Mouse (Mus musculus): ENCODE data around the gene Sgf29. TPM values are rescaled to one million over a fixed set of nuclear protein-coding genes. Genes with fewer than 3 reads are reported as not detected.

Gene Sgf29
- total RNA-seq, 2 experiments from 2014 or later, result 29.3 to 33.2 TPM

DNA sequence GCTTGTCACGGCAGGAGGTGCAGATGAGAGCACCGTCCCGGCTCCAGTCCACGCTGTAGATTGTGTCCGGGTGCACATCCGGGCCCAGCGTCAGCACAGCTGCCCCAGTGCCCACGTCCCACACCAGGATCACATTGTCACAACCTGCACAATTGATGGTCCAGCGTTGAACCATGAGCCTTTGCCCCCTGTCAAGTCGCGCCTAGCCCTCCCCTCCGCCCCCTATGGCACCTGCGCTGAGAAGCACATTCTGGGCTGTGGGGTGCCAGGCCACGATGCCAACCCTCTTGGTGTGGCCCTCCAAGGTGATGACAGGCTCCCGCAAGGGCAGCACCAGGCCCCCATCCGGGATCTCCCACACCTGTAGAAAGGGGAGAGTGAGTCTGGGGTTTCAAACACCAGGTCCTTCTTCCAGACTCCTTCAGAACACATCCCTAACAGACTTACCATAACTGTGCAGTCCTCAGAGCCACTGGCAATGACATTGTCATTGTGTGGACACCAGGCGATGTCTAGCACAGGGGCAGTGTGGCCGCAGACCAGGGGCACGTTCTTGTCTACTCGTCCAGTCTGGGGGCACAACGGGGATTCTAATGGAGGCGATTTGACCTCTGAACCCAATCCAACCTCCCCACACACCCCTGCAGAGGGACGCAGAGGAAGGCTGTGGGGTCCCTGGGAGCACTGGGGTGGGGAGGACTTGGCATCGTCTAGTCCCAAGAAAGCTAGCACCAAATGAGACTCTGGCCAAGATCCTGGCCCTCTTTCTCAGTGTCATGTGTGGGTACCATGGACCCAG is 52.6 kb downstream of the Sgf29 start:
- intact Hi-C loops (cut with DNase I), result no loop called here

DNA sequence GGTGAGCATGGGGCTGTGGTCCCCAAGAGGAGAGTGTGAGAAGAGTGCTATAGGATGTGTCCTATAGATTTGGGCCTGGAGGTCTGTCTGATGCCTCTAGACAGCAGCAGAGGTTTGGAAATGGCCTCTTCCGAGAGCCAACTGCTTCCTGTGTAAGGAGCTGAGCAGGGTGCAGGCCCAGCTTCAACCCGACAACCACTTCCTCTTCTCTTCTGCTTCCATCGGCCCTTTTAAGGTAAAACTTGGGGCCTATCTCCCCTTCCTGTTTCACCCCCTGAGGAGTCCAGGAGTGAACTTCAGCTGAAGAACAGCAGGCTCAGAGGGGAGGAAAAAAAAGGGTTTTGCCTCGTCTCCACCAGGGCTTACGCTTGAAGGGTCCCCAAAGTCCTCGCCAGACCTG is 53.2 kb downstream of the Sgf29 start:
- intact Hi-C loops (cut with DNase I), result no loop called here

More for the DNA sequence above, 52.6 kb downstream of the Sgf29 start:
- no peak for DNase-seq

DNA sequence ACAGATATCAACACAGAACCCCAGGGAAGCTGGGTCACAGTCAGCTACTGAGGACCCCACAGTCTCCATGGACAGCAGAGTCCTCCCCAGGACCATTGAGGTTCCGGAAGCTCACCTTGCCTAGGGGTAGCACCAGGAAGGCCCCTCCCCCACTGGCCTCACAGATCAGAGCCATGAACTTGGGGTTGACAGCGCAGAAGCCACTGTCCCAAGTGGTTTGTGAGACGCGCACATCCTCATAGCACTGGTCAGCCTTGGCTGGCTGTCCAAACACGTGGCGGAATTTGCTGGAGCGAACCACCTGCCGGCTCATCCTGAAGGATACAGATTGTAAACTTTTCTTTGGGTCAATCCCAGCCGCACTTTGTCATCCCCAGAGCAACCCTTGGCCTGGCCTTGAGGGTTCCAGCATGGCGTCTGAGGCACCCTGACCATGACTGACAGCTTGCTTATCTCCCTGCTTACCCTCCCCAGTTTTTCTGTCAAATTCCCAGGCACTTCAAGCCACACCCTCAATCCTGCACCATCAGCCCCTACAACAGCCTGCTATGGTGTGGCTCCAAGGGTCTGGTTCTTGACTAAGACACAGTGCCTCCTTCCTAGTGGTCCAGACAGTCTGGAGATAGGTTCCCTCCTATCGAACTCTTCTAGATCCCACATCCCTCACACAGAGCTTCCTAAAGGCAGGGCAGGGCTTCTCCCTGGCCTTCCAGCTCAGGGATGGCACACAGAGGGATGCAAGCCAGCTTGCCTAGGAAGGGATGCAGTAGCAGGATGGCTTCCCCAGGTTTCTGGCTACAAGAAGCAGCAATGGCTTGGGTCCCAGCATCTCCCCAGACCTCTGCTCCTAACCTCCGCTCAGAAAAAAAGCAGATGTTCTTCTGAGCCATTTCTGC is 54.0 kb downstream of the Sgf29 start:
- intact Hi-C loops (cut with DNase I), result no loop called here
- DNase-seq, result no peak

More for the DNA sequence above, 53.2 kb downstream of the Sgf29 start:
- no peak for DNase-seq

DNA sequence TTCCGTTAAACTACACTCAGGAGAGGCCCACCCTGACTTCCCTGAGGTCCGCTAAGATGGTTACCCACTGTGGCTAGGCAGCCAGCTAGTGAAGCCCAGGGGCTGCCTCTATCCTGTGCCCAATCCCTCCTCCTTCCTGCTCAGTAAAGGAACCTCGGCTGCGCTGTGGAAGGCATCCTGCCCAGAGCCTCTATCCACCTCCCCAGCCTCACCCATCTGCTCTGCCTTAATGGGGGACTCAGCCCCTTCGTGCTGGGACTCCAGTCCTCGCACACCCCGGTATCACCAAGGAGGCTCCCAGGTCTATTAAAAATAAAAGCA is 54.6 kb downstream of the Sgf29 start:
- no peak for DNase-seq
- intact Hi-C loops (cut with DNase I), result no loop called here

DNA sequence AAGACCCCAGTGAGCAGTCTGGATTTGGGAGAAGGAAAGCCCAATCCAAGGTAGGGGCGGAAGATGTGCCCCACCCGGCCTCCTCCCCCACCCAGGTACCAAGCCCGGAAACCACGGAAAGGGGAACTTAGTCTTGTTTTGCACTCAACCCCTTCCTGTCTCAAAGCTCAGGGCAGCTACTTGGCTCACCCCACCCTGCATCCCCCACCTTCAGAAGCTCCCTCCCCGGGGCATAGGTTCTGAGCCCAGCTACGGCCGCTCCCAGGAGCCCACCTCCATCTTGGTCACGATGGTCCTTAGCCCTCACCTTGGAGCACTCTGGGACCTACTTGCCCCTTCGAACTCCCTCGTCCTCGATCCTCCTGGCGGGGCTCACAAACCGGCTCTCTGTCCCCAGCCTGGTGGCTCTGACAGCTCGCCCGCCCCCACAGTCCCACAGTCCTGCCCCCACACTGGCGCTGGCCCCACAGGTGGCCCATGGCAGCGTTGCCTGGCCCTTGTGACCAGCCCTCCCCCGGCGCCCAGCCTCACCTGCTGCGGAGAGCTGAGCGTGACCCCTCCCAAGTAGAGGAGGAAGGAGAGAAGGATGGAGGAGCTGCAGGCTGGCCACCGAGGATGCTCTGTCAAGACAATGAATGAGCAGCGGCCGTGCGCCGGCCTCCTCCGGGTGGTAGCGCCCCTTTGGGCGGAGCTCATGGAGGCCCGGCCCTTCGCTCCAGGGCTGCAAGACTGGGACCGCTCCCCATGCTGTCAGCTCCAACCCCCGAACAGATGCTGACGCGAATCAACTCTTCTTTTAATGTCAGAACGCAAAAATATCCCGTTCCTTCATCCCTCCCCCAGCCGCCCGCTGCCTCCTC is 55.2 kb downstream of the Sgf29 start:
- peak; percentile 58 to 65 for DNase-seq
- intact Hi-C loops (cut with DNase I), result no loop called here

DNA sequence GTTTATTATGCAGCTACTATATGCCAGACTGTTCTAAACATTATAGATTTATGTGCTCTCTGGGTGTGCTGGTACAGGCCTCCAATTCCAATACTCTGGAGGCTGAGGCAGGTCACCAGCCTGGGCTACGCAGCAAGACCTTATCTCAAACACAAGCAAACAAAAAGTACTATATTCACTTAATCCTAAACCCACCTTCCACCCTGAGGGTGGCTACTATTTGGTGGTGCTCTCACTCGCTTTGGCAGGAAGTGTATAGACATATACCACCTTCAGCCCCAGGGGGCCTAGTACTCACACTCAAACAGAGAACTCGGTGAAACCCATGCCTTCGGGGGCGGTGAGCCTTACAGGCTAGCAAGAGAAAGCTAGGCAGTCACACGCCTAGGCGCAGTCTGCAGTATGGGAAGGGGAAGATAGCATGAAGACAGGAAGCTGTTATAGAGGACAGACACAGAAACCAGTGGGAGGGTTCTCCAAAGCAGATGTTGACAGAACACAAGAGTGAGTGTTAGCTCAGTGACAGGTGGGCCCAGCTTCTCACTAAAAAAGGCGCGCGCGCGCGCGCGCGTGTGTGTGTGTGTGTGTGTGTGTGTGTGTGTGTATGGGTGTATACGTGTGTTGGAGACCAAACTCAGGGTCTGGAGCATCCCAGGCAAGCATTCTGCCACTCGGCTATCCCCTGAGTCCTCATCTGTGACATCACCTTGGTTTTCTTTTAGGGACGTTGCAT is 58.5 kb downstream of the Sgf29 start, which contains the start of gene Coro1a:
Gene Coro1a, minus strand, starts transcription at position 346 of the 733 bp plus-strand sequence.
- intact Hi-C loops (cut with DNase I), result no loop called here
- DNase-seq, result no peak

DNA sequence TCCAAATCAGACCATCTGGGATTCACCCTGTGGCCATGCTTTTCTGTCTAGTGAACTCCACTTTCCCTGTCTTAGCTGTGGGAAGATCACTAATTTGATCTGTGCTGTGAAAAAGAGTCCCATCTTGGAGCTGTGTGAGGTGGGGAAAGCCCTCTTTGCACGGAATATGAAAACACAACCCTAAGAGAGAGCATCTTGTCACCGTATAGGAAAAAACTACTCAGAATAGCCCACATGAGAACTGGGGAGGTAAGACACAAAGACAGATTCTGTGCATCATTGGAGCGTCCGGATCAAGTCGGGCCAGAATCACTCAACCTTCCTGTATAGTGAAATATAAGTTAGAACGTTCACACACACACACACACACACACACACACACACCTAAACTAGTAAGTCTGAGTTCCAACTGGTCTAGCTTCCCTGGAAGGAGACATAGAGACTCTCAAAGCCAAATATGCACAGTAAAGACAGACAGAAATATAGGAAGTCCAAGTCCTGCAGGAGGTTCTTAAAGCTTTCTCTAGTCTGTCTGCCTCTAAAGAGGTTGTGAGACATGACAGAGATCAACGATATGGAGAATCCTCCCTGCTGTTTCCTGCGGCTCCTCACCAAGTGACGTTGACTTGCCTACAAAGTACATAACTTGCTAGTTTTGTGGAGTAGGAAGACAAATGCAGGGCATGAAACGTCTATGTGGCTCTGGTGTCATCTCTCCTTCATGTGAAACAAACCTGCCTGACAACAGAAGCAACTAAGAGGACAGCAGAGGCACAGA is 59.3 kb downstream of the Sgf29 start:
- no peak for DNase-seq
- intact Hi-C loops (cut with DNase I), result no loop called here

DNA sequence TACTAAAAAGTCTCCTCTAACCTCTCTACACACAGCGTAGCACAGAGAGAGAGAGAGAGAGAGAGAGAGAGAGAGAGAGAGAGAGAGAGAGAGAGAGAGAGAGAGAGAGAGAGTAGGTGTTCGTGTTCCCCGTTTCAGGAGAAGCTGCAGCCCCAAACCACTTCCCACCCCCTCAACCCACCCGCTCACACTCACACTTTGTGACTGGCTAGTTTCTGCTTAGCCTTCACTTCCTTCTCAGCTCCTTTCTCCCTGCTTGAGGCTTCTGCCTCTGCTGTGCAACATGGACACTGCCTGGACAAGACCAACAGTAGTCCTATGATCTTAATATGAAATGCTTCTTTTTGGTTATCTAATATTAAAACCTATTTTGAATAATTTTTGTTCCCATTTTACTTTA is 61.2 kb downstream of the Sgf29 start:
- intact Hi-C loops (cut with DNase I), result no loop called here
- DNase-seq, result no peak

DNA sequence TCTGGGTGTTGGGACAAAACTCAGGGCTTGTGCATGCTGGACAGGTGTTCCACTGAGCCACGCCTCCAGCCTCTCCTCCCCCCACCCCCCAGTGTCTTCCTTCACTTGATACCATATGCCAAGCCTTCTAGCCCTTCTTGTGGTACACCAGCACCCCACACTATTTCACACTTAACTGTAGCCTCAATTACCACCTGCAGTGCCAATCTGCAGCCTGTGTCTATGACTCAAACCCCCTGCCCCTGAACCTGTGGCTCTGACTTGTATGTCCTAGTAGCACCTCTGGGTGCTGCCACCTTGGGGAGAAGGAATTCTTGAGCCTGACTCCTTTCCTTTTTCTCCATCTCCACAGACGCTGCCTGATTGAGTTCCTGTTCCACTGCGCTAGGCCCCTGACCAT is 62.8 kb downstream of the Sgf29 start:
- intact Hi-C loops (cut with DNase I), result no loop called here
- DNase-seq, result no peak

DNA sequence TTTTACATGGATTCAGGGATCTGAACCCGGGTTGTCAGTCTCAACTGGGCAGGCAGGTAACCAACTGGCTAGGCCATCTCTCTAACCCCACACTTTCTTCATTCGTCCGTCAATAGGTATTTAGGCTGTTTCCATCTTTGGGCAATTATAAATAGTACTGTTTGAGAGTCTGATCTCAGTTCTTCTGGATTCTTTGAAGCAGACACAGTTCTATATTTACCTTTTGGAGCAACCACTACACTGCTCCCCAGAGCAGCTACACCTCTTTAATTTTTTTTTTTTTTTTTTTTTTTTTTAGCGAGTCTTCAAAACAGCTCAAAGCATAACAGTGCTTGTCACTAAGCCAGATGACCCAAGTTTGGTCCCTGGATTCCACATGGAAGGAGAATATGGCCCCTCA is 66.6 kb downstream of the Sgf29 start:
- DNase-seq, result no peak
- intact Hi-C loops (cut with DNase I), result no loop called here

DNA sequence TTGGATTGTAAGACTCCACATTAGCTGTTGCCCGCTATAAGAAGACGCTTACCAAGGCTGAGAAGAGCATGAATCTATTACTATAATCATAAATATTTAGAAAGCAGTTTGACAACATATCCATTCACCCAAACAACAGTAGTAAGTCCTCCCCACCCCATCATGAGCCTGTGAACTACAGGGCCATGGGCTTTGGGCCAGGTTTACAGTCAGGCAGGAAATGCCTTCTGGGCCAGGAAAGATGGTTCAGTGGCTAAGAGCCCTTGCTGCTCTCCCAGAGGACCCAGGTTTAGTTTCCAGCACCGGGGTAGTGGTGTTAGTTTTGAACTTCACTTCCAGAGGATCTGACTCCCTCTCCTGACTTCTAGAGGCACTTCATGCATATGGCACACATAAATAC is 68.5 kb downstream of the Sgf29 start:
- DNase-seq, result no peak
- intact Hi-C loops (cut with DNase I), result no loop called here

DNA sequence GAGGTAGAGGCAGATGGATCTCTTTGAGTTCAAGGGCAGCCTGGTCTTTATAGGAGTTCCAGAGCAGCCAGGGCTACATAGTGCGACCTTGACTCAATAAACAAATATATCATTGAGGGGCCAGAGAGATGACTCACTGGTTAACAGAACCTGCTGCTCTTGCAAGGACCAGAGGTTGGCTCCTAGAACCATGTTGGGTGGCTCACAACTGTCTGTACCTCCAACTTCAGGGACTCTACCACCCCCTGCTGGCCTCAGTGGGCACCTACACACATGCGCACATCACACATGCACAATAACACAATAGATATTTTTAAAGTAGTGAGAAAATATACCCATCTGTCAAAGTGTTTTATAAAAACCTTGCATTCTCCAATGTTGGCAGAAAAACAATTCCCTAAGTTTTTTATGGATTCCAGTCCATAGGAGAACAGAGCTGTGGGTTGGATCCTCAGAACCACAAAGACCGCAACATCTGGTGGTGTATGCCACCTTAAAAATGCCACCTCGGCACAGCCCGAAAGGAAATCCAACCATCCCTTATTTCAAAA is 69.8 kb downstream of the Sgf29 start:
- intact Hi-C loops (cut with DNase I), result no loop called here
- DNase-seq, result no peak

DNA sequence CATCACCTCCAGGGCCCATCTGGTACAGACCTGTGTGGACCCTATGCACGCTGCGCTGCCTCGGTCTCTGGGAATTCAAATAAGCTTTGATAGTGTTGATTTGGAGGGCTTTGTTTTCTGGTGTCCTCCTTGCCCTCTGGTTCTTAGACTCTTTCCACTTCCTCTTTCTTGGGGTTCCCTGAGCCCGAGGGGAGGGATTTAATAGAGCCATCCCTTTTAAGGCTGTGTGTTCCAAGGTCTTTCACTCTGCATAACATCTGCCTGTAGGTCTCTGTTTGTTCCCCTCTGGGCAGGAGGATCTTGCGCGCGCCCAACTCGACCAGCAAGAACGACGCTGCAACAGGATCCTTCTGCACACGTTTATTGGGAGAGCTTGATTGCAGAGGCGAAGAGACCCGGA is 72.5 kb downstream of the Sgf29 start:
- DNase-seq, result no peak
- intact Hi-C loops (cut with DNase I), result no loop called here

Other genes with a start within 250 kb of the Sgf29 start
- gene Cd19, start 234.4 kb upstream of the Sgf29 start, total RNA-seq (2021), result not detected
- 10 to 100 TPM; 13.8 to 14.0 TPM for gene Rabep2, start 220.6 kb upstream of the Sgf29 start, total RNA-seq (2021)
- gene Atp2a1, start 186.2 kb upstream of the Sgf29 start, total RNA-seq (2021), result over 10,000 TPM; 23,125 to 24,213 TPM
- 10 to 100 TPM; 36.8 to 43.4 TPM for gene Sh2b1, start 173.9 kb upstream of the Sgf29 start, total RNA-seq (2021)
- gene Tufm, start 161.9 kb upstream of the Sgf29 start, total RNA-seq (2021), result 100 to 1,000 TPM; 122 to 145 TPM
- 10 to 100 TPM; 25.8 to 29.9 TPM for gene Atxn2l, start 145.9 kb upstream of the Sgf29 start, total RNA-seq (2021)
- gene Eif3c, start 82.9 kb upstream of the Sgf29 start, total RNA-seq (2021), result 100 to 1,000 TPM; 129 to 154 TPM
- gene Apobr, start 64.4 kb upstream of the Sgf29 start, total RNA-seq (2021), result under 1 TPM; 0.44 to 0.46 TPM
- 10 to 100 TPM; 10.7 to 11.0 TPM for gene Cln3, start 63.5 kb upstream of the Sgf29 start, total RNA-seq (2021)
- gene Il27, start 54.4 kb upstream of the Sgf29 start, total RNA-seq (2021), result not detected
- 10 to 100 TPM in 1 of 2 experiments, 1 to 10 TPM in 1; 8.5 to 11.9 TPM for gene Nupr1, start 18.4 kb upstream of the Sgf29 start, total RNA-seq (2021)
- gene Sult1a1, start 27.1 kb downstream of the Sgf29 start, total RNA-seq (2021), result 10 to 100 TPM; 15.7 to 21.0 TPM
- gene Bola2, start 46.1 kb downstream of the Sgf29 start, total RNA-seq (2021), result 10 to 100 TPM; 29.9 to 36.8 TPM
- 1 to 10 TPM; 2.1 to 3.6 TPM for gene Slx1b, start 46.5 kb downstream of the Sgf29 start, total RNA-seq (2021)
- gene Coro1a, start 58.5 kb downstream of the Sgf29 start, total RNA-seq (2021), result 1 to 10 TPM; 2.6 to 5.2 TPM
- gene Mapk3, start 110.3 kb downstream of the Sgf29 start, total RNA-seq (2021), result 10 to 100 TPM; 15.7 to 21.9 TPM
- 1 to 10 TPM in 1 of 2 experiments, under 1 TPM in 1; 0.99 to 1.8 TPM for gene Gdpd3, start 117.0 kb downstream of the Sgf29 start, total RNA-seq (2021)
- gene Ypel3, start 127.6 kb downstream of the Sgf29 start, total RNA-seq (2021), result 10 to 100 TPM; 77.7 to 97.4 TPM
- under 1 TPM; 0.28 to 0.30 TPM for gene Tbx6, start 132.2 kb downstream of the Sgf29 start, total RNA-seq (2021)
- 10 to 100 TPM; 21.6 to 22.4 TPM for gene Ppp4c, start 143.2 kb downstream of the Sgf29 start, total RNA-seq (2021)
- 10 to 100 TPM; 55.8 to 67.4 TPM for gene Fam57b, start 148.4 kb downstream of the Sgf29 start, total RNA-seq (2021)
- gene 4930451I11Rik, start 182.3 kb downstream of the Sgf29 start, total RNA-seq (2021), result not detected
- not detected for gene Doc2a, start 198.1 kb downstream of the Sgf29 start, total RNA-seq (2021)
- gene Hirip3, start 212.7 kb downstream of the Sgf29 start, total RNA-seq (2021), result 1 to 10 TPM; 3.7 to 7.8 TPM
- gene Ino80e, start 213.1 kb downstream of the Sgf29 start, total RNA-seq (2021), result 10 to 100 TPM; 10.3 to 12.6 TPM
- 10 to 100 TPM; 18.3 to 21.7 TPM for gene Taok2, start 235.4 kb downstream of the Sgf29 start, total RNA-seq (2021)